Mouse (Mus musculus): ENCODE results near the gene Ttll1. TPM values are rescaled to one million over a fixed set of nuclear protein-coding genes. Genes with fewer than 3 reads are reported as not detected.

The Ttll1 gene
- total RNA-seq (2017) = 5.4 and 6.1 TPM in 2 replicates

DNA sequence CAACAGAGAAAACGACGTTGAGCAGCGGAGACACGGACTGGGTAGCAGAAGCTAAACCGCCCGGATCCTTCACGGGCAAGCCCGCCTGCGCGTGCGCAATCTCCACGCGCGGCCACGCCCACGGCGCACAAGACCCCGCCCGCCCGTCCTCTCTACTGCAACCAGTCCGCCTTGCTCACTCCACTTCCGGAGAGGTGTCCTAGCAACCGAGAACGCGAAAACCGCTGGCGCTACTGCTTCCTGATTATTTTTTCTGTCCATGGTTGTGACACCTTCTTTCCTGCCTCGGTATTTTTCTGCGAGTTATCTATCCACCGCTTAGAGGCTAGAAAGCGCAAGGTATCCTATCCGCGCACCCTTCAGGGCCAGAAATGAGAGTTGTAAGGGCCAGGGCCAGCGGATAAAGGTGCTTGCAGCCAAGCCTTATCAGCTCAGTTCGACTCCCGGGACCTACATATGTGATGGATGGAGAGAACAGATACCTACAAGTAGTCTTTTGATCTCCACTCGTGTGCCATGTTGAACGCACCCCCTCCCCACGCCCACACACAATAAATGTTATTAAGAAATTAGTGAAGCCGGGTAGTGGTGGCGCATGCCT is at the start of gene Ttll1:
Gene Ttll1 (minus strand): TSS at position 89 of the 601 bp plus-strand sequence.
- peak; percentile 87 for ATAC-seq (ENCODE audit: extremely low read depth, insufficient number of reproducible peaks, low FRiP score, poor library complexity, severe bottlenecking)

DNA sequence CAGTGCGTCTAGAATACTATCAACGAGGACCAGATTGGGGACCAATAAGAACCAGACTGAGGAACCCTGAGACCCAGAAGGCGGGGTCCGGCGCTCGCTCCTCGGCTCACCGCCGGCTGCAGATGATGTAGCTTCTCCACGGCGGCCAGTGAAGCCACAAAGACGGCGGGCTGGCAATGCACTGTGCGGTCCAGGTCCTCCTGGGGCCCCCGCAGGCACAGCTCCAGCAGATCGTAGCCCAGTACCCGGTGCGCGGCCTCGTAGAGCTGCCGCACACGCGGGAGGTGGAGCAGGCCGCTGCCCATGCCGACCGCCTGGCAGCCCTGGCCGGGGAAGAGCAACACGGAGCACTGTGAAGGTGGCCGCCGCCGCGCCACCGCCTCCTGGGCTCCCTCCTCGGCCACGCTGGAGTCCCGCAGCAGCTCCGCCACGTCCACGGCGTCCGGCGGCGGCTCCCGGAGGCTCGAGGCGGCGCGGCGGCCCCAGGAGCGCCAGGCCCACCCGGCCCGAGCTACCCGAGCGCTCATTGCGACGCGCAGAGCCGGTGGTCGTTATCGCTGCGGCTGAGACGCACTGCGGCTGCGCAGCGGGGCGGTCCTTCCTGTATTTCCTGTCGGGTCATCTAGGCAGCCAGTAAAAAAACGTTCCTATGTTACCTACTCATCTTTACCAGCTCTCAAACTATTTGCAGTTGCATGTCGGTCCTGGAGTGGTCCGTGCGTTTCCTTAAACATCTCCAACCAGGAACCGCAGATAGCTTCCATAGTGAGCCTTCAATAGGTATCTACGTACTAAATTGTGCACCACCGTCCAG is 44.7 kb upstream of the Ttll1 start:
- peak; percentile 74 for ATAC-seq (ENCODE audit: extremely low read depth, insufficient number of reproducible peaks, low FRiP score, poor library complexity, severe bottlenecking)

DNA sequence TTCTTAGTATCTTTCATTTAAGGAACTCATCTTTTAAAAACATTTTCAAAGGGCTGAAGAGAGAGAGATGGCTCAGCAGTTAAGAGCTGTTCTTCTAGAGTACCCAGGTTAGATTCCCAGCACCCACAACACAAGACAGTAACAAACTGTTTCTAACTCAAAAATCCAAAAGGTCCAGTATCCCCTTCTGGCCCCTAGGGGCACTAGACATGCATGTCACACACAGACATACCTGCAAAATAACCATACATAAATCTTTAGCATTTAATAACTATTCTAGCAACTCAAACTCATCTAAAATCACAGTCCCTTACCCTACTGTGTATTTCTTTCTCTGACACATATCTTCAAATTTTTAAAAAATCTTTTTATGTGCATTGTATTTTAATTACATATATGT is 43.1 kb upstream of the Ttll1 start:
- ATAC-seq (ENCODE audit: extremely low read depth, insufficient number of reproducible peaks, low FRiP score, poor library complexity, severe bottlenecking) = no peak

DNA sequence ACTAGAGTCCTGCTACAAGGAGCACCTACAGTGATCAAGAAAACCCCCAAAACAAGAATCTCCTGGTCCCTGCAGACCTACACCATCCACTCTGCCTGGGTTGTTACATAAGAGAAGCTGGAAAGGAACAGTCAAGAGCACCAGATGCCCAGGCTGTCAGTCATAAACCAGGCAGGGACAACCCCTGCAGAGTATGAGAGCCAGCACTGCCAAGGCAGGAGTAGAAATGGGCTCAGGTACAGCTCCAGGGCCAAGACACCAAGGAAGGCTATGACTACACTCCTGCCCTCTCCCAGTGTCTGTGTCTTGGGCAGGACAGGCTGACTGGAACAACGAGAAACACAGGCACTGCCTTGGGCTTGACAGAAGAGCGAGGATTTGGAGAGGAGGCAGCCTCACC is 39.4 kb upstream of the Ttll1 start:
- no peak for ATAC-seq (ENCODE audit: extremely low read depth, insufficient number of reproducible peaks, low FRiP score, poor library complexity, severe bottlenecking)

DNA sequence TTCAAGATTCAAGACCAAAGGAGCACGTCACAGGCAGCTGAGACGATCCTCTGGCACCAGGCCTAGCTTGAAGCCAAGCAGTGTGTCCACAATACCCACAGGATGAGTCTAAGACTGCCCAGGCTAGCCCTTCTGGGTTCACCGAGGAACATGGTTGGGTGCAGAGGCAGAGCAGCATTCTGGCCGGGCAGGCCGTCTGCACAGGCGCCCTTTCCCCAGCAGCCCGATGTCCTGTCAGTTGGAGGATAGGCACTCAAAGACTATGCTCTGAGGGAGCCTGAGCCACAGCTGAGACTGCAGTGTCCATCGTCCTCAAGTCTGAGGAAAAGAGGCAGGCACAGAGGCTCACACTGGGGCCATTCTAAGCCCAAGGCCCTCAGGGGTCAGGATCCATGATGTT is 36.5 kb upstream of the Ttll1 start:
- ATAC-seq (ENCODE audit: extremely low read depth, insufficient number of reproducible peaks, low FRiP score, poor library complexity, severe bottlenecking) = no peak

DNA sequence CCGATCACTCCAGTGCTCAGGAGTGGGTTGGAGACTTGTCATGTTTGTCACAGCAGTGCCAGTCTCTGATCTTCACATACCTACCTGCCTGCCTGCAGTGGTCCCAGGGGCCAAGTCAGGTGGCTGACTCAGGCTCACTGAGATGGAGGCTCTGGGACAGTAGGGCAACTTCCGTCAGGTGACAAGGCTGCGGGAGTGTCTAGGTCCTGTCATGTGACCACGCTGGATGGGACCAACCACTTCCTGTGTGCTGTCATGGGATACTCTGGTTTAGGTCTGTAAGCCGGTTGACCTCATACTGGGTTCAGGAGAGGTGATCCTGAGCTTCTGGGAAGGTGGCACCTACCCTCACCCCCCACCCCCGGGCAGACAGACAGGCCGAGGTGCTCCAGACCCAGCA is 35.3 kb upstream of the Ttll1 start:
- ATAC-seq (ENCODE audit: extremely low read depth, insufficient number of reproducible peaks, low FRiP score, poor library complexity, severe bottlenecking) = no peak

DNA sequence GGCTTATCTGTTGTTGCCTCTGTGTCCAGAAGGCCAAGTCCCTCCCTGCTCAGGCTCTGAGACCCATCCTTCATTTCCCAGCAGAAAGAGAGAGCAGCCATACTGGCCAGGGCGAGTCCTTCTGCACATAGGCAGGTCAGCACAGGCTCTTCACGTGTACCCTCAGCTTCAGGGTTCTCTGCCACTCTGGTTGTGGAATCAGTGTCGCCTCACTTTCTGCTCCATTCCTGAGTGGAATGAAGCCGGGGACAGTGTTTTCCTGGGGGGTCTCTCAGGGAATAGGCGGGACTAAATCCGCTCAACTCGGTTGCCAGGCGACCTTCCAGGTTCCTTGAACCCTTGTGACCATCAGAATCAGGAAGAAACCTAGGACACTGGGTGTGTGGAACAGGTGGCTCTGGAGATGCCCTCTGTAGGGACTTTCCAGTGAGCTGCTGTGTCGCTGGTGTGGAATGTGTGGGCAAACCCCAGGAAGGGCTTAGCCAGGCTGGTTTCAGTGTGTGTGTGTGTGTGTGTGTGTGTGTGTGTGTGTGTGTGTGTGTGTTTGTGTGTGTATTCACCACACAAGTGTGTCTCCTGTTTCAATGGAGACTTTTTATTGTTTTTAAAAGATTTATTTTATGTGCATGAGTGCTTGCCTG is 31.1 kb upstream of the Ttll1 start:
- no peak for ATAC-seq (ENCODE audit: extremely low read depth, insufficient number of reproducible peaks, low FRiP score, poor library complexity, severe bottlenecking)

DNA sequence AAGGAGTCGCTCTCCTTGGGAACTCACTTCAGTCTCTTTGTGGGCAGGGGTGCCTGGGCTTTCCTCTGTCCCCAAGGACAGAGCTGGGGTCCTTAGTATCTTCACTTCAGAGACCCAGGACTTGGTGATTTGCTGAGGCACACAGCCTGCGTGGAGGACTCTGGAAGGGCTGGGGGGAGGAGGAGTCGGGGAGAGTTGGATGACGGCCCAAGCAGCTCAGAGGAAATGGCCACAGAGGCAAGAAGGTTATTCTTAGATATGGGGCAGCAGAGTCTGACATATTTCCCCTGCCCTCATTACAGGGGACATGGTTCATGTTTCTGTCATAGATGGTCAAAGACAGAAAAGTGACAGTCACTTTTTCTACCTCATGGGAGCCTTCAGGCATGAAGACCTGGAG is 29.2 kb upstream of the Ttll1 start:
- no peak for ATAC-seq (ENCODE audit: extremely low read depth, insufficient number of reproducible peaks, low FRiP score, poor library complexity, severe bottlenecking)

DNA sequence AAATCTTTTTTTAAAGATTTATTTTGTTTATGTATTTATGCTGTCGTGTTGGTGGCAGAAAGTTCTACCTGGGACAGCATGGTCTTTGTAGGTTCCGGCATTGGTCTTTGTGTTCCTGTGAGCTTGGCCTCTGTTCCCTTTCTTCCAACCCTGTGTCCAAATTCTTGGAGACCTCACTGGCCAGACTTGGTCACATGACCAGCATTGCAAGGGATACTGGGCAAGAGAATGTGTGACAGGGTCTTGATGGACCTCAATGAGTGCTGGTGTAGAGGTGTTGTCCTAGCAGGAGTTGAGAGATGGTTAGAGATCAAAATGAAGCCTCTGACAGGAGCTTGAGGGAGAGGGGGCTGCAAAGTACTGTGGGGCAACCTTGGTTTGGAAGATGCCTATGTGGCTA is 28.2 kb upstream of the Ttll1 start:
- no peak for ATAC-seq (ENCODE audit: extremely low read depth, insufficient number of reproducible peaks, low FRiP score, poor library complexity, severe bottlenecking)

DNA sequence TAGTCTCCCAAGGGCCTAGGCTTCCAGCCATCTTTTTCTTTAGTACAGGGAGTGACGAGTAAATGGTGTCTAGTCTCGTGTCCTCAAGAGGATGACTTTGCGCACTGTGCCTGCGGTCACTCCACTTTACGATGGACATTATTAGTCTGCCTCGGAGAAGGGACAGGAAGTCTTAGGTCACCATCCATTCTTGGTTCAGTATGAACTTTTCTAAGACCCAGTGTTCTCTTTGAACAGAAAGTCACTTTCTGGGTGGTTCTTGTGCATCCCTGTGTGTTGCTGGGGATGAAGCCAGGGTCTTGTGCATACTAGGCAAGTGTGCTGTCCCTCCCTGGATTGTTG is 25.2 kb upstream of the Ttll1 start:
- no peak for ATAC-seq (ENCODE audit: extremely low read depth, insufficient number of reproducible peaks, low FRiP score, poor library complexity, severe bottlenecking)

DNA sequence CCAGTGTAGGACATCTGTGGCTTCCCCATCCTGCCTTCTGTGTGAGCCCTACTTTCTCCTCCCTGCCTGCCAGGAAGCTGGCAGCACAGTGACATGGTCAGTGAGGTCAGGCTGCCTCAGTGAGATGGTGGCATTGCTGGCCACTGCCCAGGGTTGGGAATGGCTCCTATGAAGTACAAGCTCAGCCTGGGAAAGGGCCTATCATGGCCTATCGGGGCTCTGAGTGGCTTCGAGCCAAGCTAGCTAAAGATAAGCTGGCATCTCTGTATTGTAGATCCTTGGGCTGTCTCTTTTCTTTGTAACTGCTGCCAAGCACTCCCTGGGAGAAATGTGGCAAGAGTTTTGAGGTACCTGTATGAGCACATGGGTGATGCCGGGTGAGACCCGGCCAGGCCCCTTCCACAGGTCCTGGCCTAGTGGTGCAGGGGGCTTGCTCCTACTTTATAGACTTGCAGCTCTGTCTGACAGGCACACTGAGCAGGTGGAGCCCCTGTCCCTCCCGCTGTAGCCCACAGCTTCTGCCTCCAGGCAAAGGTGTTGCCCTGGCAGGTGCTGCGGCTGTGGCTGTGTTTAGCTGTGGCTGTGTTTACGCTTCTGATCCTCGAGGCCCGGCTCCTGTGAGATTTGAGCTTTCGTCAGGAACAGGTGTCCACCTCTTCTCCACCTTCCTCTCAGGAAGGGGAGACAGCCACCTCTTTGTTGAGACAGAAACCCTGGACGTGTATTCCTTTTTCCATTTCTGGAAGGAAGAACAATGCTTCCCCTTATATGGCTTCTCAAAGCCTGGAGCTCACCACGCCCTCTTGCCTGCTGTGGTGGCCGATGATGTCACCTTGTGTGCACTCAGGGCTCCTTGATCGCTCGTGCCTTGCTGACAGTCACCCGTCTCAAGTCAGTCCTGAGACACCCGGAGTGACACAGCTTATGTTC is 24.5 kb upstream of the Ttll1 start:
- no peak for ATAC-seq (ENCODE audit: extremely low read depth, insufficient number of reproducible peaks, low FRiP score, poor library complexity, severe bottlenecking)

DNA sequence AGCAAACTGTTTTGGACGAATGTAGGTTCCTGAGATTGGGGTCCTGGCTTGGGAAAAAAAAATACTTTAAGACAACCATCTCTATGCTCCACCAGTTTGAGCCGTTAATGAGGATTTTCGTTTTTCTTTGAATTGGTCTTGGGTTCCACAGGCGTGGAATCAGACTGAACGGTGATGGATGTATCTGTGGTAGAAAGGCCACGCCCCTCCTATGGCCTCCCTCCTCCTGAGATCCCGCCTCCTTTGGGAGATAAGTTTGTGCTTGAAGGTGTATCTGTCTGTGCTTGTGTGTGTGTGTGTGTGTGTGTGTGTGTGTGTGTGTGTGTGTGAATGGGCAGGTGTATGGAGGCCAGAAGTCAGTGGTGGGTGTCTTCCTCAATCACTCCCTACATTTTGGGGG is 21.9 kb upstream of the Ttll1 start:
- ATAC-seq (ENCODE audit: extremely low read depth, insufficient number of reproducible peaks, low FRiP score, poor library complexity, severe bottlenecking) = no peak

DNA sequence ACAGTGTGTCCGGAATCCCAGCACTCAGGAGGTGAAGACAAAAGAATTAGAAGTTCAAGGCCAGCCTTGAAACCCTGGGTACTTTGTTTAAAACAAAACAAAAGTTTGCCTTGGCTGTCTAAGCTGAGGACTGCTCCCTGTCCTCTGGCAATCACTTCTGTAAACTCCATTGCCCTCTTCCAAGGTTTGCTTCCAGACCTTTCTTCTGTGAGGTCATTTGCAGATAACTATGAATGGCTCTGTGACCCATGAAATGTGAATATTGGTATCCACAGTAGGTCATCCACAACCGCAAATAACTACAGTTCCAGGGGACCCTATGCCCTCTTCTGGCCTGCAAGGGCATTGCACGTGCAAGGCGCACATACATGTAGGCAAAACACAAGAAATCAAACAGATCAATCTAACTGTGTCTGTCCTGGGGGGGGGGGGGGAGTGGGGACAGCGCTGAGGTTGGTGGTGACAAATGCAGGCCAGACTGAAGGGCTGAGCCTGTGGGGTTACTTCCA is 21.3 kb upstream of the Ttll1 start:
- ATAC-seq (ENCODE audit: extremely low read depth, insufficient number of reproducible peaks, low FRiP score, poor library complexity, severe bottlenecking) = no peak

DNA sequence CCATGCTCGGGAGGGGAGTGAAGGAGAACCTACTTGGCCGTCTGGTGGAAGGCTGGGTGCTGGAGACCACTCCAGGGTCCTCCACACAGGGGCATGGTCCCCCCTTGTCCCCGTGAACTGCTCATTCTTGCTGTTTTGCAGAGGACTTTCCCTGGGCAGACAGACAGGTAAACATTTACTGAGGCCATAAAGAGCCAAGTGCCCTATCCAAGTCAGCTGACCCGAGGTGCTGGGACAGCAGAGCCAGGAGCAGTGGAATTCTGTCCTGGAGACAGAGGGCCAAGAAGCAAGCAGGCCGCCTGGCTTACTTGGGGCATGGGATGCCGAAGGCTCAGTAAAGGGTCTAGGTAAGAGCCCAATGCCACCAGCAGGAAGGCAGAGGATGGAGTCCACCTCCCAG is 20.0 kb upstream of the Ttll1 start:
- ATAC-seq (ENCODE audit: extremely low read depth, insufficient number of reproducible peaks, low FRiP score, poor library complexity, severe bottlenecking) = no peak

DNA sequence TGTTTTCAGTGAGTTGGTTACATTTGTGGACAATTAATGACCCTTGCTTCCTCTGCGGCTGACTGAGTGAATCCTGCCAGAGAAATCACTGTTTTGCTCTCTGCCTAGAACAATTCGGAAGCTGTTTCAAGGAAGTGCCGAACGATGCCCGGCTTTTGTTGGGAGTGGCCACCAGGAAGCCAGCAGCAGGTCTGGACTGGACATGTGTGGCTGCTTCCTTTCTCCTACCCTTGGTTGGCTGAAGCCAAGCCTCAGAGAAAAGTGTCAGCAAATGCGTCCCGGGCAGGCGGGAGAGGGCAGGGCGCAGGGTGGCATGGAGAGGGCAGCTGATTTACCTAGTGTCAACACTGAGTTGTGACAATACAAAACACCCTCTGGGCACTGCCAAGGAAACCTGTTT is 19.5 kb upstream of the Ttll1 start:
- ATAC-seq (ENCODE audit: extremely low read depth, insufficient number of reproducible peaks, low FRiP score, poor library complexity, severe bottlenecking) = no peak

DNA sequence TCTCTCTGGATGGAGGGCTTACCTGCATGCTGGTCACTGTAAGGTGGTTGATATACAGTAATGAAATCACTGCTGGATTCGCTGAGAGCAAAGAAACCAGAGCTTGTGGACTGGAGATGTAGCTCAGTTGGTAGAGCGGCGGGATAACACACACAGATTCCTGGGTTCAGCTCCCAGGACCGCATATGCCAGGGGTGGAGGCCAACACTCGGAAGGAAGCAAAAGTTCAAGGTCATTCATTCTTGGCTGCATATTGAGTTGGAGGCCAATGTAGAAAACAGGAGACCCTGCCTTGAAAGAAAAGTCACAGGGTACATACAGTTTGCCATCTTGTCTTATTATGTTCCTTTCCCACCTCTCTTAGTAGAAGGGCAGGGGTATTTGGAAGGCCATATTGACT is 19.1 kb upstream of the Ttll1 start:
- no peak for ATAC-seq (ENCODE audit: extremely low read depth, insufficient number of reproducible peaks, low FRiP score, poor library complexity, severe bottlenecking)

DNA sequence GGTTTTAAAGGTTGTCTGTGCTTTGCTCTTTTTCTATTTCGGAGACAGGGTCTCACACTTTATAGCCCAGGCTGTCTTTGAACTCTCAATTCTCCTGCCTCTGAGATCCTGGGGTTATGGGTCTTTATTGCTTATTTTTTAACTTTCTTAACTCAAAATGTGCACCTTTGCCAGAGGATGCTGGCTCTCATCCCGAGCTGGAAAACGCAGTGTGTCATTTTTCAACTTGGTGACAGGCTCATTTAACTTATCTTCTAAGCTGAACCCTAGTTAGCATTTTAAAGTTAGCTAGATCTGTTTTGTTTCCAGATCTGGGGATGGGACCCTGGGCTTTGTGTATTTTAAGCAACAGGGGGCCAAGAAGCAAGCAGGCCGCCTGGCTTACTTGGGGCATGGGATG is 18.2 kb upstream of the Ttll1 start:
- ATAC-seq (ENCODE audit: extremely low read depth, insufficient number of reproducible peaks, low FRiP score, poor library complexity, severe bottlenecking) = no peak

DNA sequence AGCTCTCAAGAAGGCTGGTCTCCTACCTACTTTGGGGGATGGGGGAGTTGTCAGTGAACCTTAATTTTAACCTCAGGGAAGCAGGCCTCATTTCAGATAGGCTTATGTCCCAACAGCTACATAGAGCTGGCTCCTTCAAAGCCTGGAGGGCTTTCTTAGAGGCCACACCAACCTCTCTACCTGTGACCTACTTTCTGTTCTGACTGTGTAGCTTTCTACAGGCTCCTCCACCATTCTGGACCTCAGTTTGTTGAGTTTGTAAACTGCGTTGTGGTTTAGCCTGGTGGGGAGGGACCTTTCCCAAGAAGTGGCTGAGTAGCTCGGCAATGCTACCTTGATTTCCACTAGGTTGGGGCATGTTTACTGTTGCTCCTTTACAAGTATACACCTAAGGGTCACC is 17.1 kb upstream of the Ttll1 start:
- no peak for ATAC-seq (ENCODE audit: extremely low read depth, insufficient number of reproducible peaks, low FRiP score, poor library complexity, severe bottlenecking)

DNA sequence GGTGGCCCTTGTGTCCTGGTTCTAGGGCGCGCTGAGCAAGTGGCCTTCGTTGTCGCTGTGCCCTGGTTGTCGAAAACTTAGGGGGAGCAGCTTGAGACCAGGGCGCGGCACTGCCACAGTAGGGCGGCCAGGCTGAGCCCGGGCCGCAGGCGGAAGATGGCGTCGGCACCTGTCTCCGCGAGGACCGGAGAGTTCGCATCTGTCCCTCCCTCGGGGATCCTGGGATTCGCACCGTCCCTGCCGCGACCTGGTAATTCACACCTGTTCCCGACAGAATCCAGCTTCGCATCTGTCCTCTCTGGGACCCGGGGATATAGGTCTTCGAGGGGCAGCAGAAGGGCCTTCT is 16.4 kb upstream of the Ttll1 start:
- ATAC-seq (ENCODE audit: extremely low read depth, insufficient number of reproducible peaks, low FRiP score, poor library complexity, severe bottlenecking) = peak; percentile 4; the same call in 1 of the 2 replicates
